Mouse (Mus musculus) intestine, embryonic 15.5 days (tissue): Measurements from ENCODE around the gene F11r. TPM values are rescaled to one million over a fixed set of nuclear protein-coding genes. Genes with fewer than 3 reads are reported as not detected.
A peak's percentile ranks its signal among the peaks of the same experiment; 100 is the strongest.

Source experiments
- ATAC-seq: fragments of 200-750 bp; cut with Nextera tagmentation; 2 replicates; pipeline ENCODE4 v1.8.0; 2017; ENCODE audit warnings: moderate TSS enrichment, moderate library complexity
- H3K27ac ChIP-seq: fragments of 300-500 bp; sonication (generic); 2 replicates; pipeline ENCODE4 v1.5.1; 2015; ENCODE audit warnings: mild to moderate bottlenecking, inconsistent platforms
- H3K27me3 ChIP-seq: fragments of 300-500 bp; sonication (generic); replicated peaks from 2 replicates; pipeline ENCODE4 v1.6.1; 2015; ENCODE audit warnings: inconsistent platforms
- H3K36me3 ChIP-seq: fragments of 300-500 bp; sonication (generic); 2 replicates; pipeline ENCODE4 v1.6.1; 2015; ENCODE audit warnings: inconsistent platforms
- H3K4me1 ChIP-seq: fragments of 300-500 bp; sonication (generic); replicated peaks from 2 replicates; pipeline ENCODE4 v1.6.1; 2015; ENCODE audit warnings: inconsistent platforms
- H3K4me2 ChIP-seq: fragments of 300-500 bp; sonication (generic); replicated peaks from 2 replicates; pipeline ENCODE4 v1.6.1; 2015; ENCODE audit warnings: mild to moderate bottlenecking, inconsistent platforms
- H3K4me3 ChIP-seq: fragments of 300-500 bp; sonication (generic); replicated peaks from 2 replicates; pipeline ENCODE4 v1.5.1; 2015; ENCODE audit warnings: inconsistent platforms
- H3K9ac ChIP-seq: fragments of 300-500 bp; sonication (generic); 2 replicates; pipeline ENCODE4 v1.6.1; 2015; ENCODE audit warnings: inconsistent platforms
- H3K9me3 ChIP-seq: fragments of 300-500 bp; sonication (generic); 2 replicates; pipeline ENCODE4 v1.6.1; 2016; ENCODE audit warnings: inconsistent platforms
- WGBS: fragments of 180-500 bp; shearing (Covaris S2); methylation state at CpG from one replicate; pipeline ENCODE4 v1.1.7; 2015; 5-methylcytosine and 5-hydroxymethylcytosine counted together
- polyA plus RNA-seq: library from polyadenylated mRNA; unstranded; fragments of >200 nt; fragmentation: Nextera tagmentation; extraction: Ambion mirVana; gene quantifications from 2 replicates; pipeline ENCODE4 v1.2.1, GENCODE M21; 2015

Gene F11r
- polyA plus RNA-seq = 88.1 and 100 TPM in 2 replicates

- peaks cover 21% of the 10 kb centered on the region for H3K4me1 ChIP-seq
- ATAC-seq = peak; percentile 90
- peak within 1 kb of the TSS; percentile 69 for H3K4me2 ChIP-seq
- H3K27ac ChIP-seq = peak within 1 kb of the TSS; percentile 86
- H3K4me3 ChIP-seq = peak within 1 kb of the TSS; percentile 58
- H3K36me3 ChIP-seq = no peaks in the 10 kb centered on the region
- H3K9ac ChIP-seq = peak within 1 kb of the TSS; percentile 68
- no peaks in the 10 kb centered on the region for H3K27me3 ChIP-seq
- no peaks in the 10 kb centered on the region for H3K9me3 ChIP-seq
- 1% methylated on average over 46 of the region's 46 CpGs for WGBS
Observed at GRCm38 (mm10) chr1:171437264-171438013, at the start of gene F11r. F11r (plus strand) TSS chr1:171437535.

- WGBS = 81% methylated on average over 15 of the region's 15 CpGs
- no peaks in the 10 kb centered on the region for H3K4me1 ChIP-seq
- ATAC-seq = 0 out of 2 replicates have a peak, but pooled peaks have one; percentile 6
- H3K4me2 ChIP-seq = no peak within 1 kb of the TSS
- no peak within 1 kb of the TSS for H3K9ac ChIP-seq
- no peaks in the 10 kb centered on the region for H3K27me3 ChIP-seq
- 0 out of 2 replicates have a peak within 1 kb of the TSS, but pooled peaks have one; percentile 27 for H3K27ac ChIP-seq
- H3K9me3 ChIP-seq = no peaks in the 10 kb centered on the region
- H3K4me3 ChIP-seq = no peak within 1 kb of the TSS
- H3K36me3 ChIP-seq = no peaks in the 10 kb centered on the region
Observed at GRCm38 (mm10) chr1:171388376-171389102, 48.8 kb upstream of the F11r start, which contains the start of gene Arhgap30. Arhgap30 (plus strand) TSS chr1:171388954.

- Histone ChIP-seq H3K36me3 (no peaks in the 10 kb centered on the region), H3K27ac (0 out of 2 replicates have a peak overlapping the region, but pooled peaks have one; percentile 27), H3K4me2 (no peak overlapping the region), H3K4me1 (no peaks in the 10 kb centered on the region), H3K9ac (no peak overlapping the region), H3K4me3 (no peak overlapping the region), H3K27me3 (no peaks in the 10 kb centered on the region), H3K9me3 (no peaks in the 10 kb centered on the region)
- peak; percentile 55; the same call in 1 of the 2 replicates for ATAC-seq
- 68% methylated on average over 4 of the region's 4 CpGs for WGBS
Observed at GRCm38 (mm10) chr1:171390101-171390500, 47.2 kb upstream of the F11r start.

GRCm38 (mm10) chr1:171401821-171402220 lies 35.5 kb upstream of the F11r start:
- H3K4me3 ChIP-seq = no peak overlapping the region
- no peak overlapping the region for H3K4me2 ChIP-seq
- H3K9ac ChIP-seq = no peak overlapping the region
- 82% methylated on average over 4 of the region's 4 CpGs for WGBS
- H3K27me3 ChIP-seq = no peaks in the 10 kb centered on the region
- H3K27ac ChIP-seq = no peak overlapping the region
- no peaks in the 10 kb centered on the region for H3K4me1 ChIP-seq
- no peak for ATAC-seq
- H3K9me3 ChIP-seq = no peaks in the 10 kb centered on the region
- no peaks in the 10 kb centered on the region for H3K36me3 ChIP-seq

- H3K4me3 ChIP-seq = no peak overlapping the region
- no peak overlapping the region for H3K9ac ChIP-seq
- H3K4me1 ChIP-seq = no peaks in the 10 kb centered on the region
- no peak for ATAC-seq
- no peaks in the 10 kb centered on the region for H3K27me3 ChIP-seq
- 83% methylated on average over 9 of the region's 9 CpGs for WGBS
- H3K27ac ChIP-seq = no peak overlapping the region
- no peaks in the 10 kb centered on the region for H3K9me3 ChIP-seq
- H3K4me2 ChIP-seq = no peak overlapping the region
- H3K36me3 ChIP-seq = no peaks in the 10 kb centered on the region
Observed at GRCm38 (mm10) chr1:171402991-171403390, 34.3 kb upstream of the F11r start.

GRCm38 (mm10) chr1:171407263-171407662 lies 30.1 kb upstream of the F11r start:
- Histone ChIP-seq H3K36me3 (no peaks in the 10 kb centered on the region), H3K27me3 (0 out of 2 replicates have a peak, but pooled peaks cover 4% of the 10 kb centered on the region), H3K4me2 (no peak overlapping the region), H3K9ac (no peak overlapping the region), H3K27ac (no peak overlapping the region), H3K9me3 (no peaks in the 10 kb centered on the region), H3K4me3 (no peak overlapping the region), H3K4me1 (no peaks in the 10 kb centered on the region)
- no peak for ATAC-seq
- 81% methylated on average over 4 of the region's 5 CpGs for WGBS

- no peaks in the 10 kb centered on the region for H3K9me3 ChIP-seq
- H3K36me3 ChIP-seq = 0 out of 2 replicates have a peak, but pooled peaks cover under 1% of the 10 kb centered on the region
- H3K4me3 ChIP-seq = no peak overlapping the region
- no peak overlapping the region for H3K27ac ChIP-seq
- H3K4me2 ChIP-seq = no peak overlapping the region
- H3K27me3 ChIP-seq = 0 out of 2 replicates have a peak, but pooled peaks cover 4% of the 10 kb centered on the region
- no peak for ATAC-seq
- 0 out of 2 replicates have a peak, but pooled peaks cover 12% of the 10 kb centered on the region for H3K4me1 ChIP-seq
- 96% methylated on average over 1 of the region's 1 CpGs for WGBS
- H3K9ac ChIP-seq = no peak overlapping the region
Observed at GRCm38 (mm10) chr1:171410231-171410630, 27.1 kb upstream of the F11r start.

GRCm38 (mm10) chr1:171410947-171411484 lies 26.3 kb upstream of the F11r start, which contains the start of gene Usf1:
Usf1 (plus strand) TSS chr1:171411313.
- Histone ChIP-seq H3K4me3 (peak within 1 kb of the TSS; percentile 98), H3K27ac (peak within 1 kb of the TSS; percentile 91), H3K9ac (peak within 1 kb of the TSS; percentile 93), H3K27me3 (0 out of 2 replicates have a peak, but pooled peaks cover 4% of the 10 kb centered on the region), H3K4me2 (peak within 1 kb of the TSS; percentile 53), H3K4me1 (0 out of 2 replicates have a peak, but pooled peaks cover 12% of the 10 kb centered on the region), H3K9me3 (no peaks in the 10 kb centered on the region), H3K36me3 (0 out of 2 replicates have a peak, but pooled peaks cover 9% of the 10 kb centered on the region)
- WGBS = under 1% methylated on average over 36 of the region's 36 CpGs
- peak; percentile 97 for ATAC-seq

- H3K27me3 ChIP-seq = 0 out of 2 replicates have a peak, but pooled peaks cover 4% of the 10 kb centered on the region
- peak overlapping the region; percentile 98 for H3K4me3 ChIP-seq
- H3K4me2 ChIP-seq = peak overlapping the region; percentile 53
- H3K9ac ChIP-seq = peak overlapping the region; percentile 93
- 0 out of 2 replicates have a peak, but pooled peaks cover 10% of the 10 kb centered on the region for H3K36me3 ChIP-seq
- 0 out of 2 replicates have a peak, but pooled peaks cover 12% of the 10 kb centered on the region for H3K4me1 ChIP-seq
- WGBS = 0% methylated on average over 35 of the region's 39 CpGs
- H3K9me3 ChIP-seq = no peaks in the 10 kb centered on the region
- peak overlapping the region; percentile 91 for H3K27ac ChIP-seq
- peak; percentile 83 for ATAC-seq
Observed at GRCm38 (mm10) chr1:171411492-171411941, 25.8 kb upstream of the F11r start.

GRCm38 (mm10) chr1:171412001-171412441 lies 25.3 kb upstream of the F11r start:
- peak; percentile 56 for ATAC-seq
- Histone ChIP-seq H3K27ac (peak overlapping the region; percentile 91), H3K4me2 (peak overlapping the region; percentile 53), H3K27me3 (0 out of 2 replicates have a peak, but pooled peaks cover 4% of the 10 kb centered on the region), H3K4me1 (0 out of 2 replicates have a peak, but pooled peaks cover 12% of the 10 kb centered on the region), H3K9ac (peak overlapping the region; percentile 93), H3K36me3 (0 out of 2 replicates have a peak, but pooled peaks cover 10% of the 10 kb centered on the region), H3K4me3 (peak overlapping the region; percentile 98), H3K9me3 (no peaks in the 10 kb centered on the region)
- WGBS = under 1% methylated on average over 20 of the region's 20 CpGs

- WGBS = 25% methylated on average over 3 of the region's 3 CpGs
- Histone ChIP-seq H3K9me3 (no peaks in the 10 kb centered on the region), H3K4me2 (peak overlapping the region; percentile 53), H3K4me1 (0 out of 2 replicates have a peak, but pooled peaks cover 12% of the 10 kb centered on the region), H3K36me3 (0 out of 2 replicates have a peak, but pooled peaks cover 10% of the 10 kb centered on the region), H3K9ac (peak overlapping the region; percentile 93; the same call in 1 of the 2 replicates), H3K27ac (no peak overlapping the region), H3K4me3 (peak overlapping the region; percentile 98), H3K27me3 (0 out of 2 replicates have a peak, but pooled peaks cover 4% of the 10 kb centered on the region)
- ATAC-seq = no peak
Observed at GRCm38 (mm10) chr1:171412446-171412845, 24.9 kb upstream of the F11r start.
